ENCODE assay signal across 9 mouse cellular contexts in the genomic region with DNA sequence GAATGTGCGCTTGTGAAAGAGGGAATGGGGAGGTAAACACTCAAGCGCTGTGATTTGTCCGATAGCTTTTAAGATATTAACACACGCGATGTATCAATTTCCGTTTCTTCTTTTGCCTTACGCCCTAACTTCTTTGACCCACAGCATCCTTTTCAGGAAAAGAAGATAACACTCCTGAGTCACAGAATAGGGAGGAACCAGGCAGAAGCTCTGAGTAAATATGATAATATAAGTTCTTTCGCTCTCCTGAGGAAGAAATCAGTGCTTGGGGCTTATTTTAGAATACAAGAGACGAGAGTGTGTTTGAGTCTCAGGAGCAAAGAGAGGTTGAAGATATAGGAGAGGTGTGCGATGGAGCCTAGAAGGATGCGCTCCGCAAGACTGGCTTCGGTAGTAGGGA. TPM values are rescaled to one million over a fixed set of nuclear protein-coding genes. Genes with fewer than 3 reads are reported as not detected.
DNase-seq lines count a peak whose midpoint lies in the region; ATAC-seq lines count a peak whose summit lies in the region.
"Had no signal": no experiment of that assay in that cellular context is flagged by ENCODE, and none has a peak within 500 bp of the region (broad histone marks: within the 10 kb centered on the region; RNA-seq: fewer than 3 reads in every experiment).

No protein-coding gene starts in this region.

- no peak overlapping the region for H3K9ac ChIP-seq in liver, embryonic 11.5 days (ENCODE audit: low read depth, low read length)
- no peak overlapping the region for H3K9ac ChIP-seq in embryonic facial prominence, embryonic 13.5 days
- no peak overlapping the region for H3K9ac ChIP-seq in intestine, embryonic 15.5 days
- H3K9ac ChIP-seq in neural tube, embryonic 12.5 days: no peak overlapping the region

- H3K27me3 ChIP-seq in liver, embryonic 11.5 days (replicated peaks; ENCODE audit: control insufficient read depth, insufficient read depth, low read length): peaks cover 38% of the 10 kb centered on the region
- peaks cover 38% of the 10 kb centered on the region for H3K27me3 ChIP-seq in embryonic facial prominence, embryonic 13.5 days
- H3K27me3 ChIP-seq in intestine, embryonic 15.5 days (replicated peaks): peaks cover 4% of the 10 kb centered on the region; the same call in 1 of the 2 replicates
- peaks cover 21% of the 10 kb centered on the region; the same call in 1 of the 2 replicates for H3K27me3 ChIP-seq in neural tube, embryonic 12.5 days (replicated peaks)

- no peak overlapping the region for H3K27ac ChIP-seq in liver, embryonic 11.5 days (ENCODE audit: low read depth, low read length)
- no peak overlapping the region for H3K27ac ChIP-seq in embryonic facial prominence, embryonic 13.5 days
- H3K27ac ChIP-seq in intestine, embryonic 15.5 days: no peak overlapping the region
- no peak overlapping the region for H3K27ac ChIP-seq in neural tube, embryonic 12.5 days

- H3K4me3 ChIP-seq in liver, embryonic 11.5 days (ENCODE audit: low read depth, low read length): peak overlapping the region; percentile 51; the same call in 1 of the 2 replicates
- H3K4me3 ChIP-seq in embryonic facial prominence, embryonic 13.5 days: peak overlapping the region; percentile 48
- H3K4me3 ChIP-seq in intestine, embryonic 15.5 days (replicated peaks): peak overlapping the region; percentile 44
- peak overlapping the region; percentile 48 for H3K4me3 ChIP-seq in neural tube, embryonic 12.5 days

- peaks cover 5% of the 10 kb centered on the region; the same call in 1 of the 2 replicates for H3K4me1 ChIP-seq in liver, embryonic 11.5 days (replicated peaks; ENCODE audit: control insufficient read depth, insufficient read depth, low read length)
- H3K4me1 ChIP-seq in embryonic facial prominence, embryonic 13.5 days: peaks cover 12% of the 10 kb centered on the region
- H3K4me1 ChIP-seq in intestine, embryonic 15.5 days (replicated peaks): peaks cover 13% of the 10 kb centered on the region
- H3K4me1 ChIP-seq in neural tube, embryonic 12.5 days: peaks cover 15% of the 10 kb centered on the region

- no peaks in the 10 kb centered on the region for H3K9me3 ChIP-seq in liver, embryonic 11.5 days (ENCODE audit: control insufficient read depth, low read length)
- H3K9me3 ChIP-seq in embryonic facial prominence, embryonic 13.5 days: no peaks in the 10 kb centered on the region
- no peaks in the 10 kb centered on the region for H3K9me3 ChIP-seq in intestine, embryonic 15.5 days
- H3K9me3 ChIP-seq in neural tube, embryonic 12.5 days: no peaks in the 10 kb centered on the region

- DNase-seq in liver, embryonic 11.5 days (ENCODE audit: low spot score): no peak
- no peak for DNase-seq in liver
- no peak for DNase-seq in urinary bladder, postnatal 4 days (ENCODE audit: low spot score in 2 of 2)
- DNase-seq in cerebellum, postnatal 4 days (ENCODE audit: low spot score in 2 of 2): no peak

- H3K36me3 ChIP-seq in liver, embryonic 11.5 days (ENCODE audit: control insufficient read depth, insufficient read depth, low read length): no peaks in the 10 kb centered on the region
- H3K36me3 ChIP-seq in embryonic facial prominence, embryonic 13.5 days: no peaks in the 10 kb centered on the region
- H3K36me3 ChIP-seq in intestine, embryonic 15.5 days: no peaks in the 10 kb centered on the region
- no peaks in the 10 kb centered on the region for H3K36me3 ChIP-seq in neural tube, embryonic 12.5 days

- 16% methylated on average over 13 of the region's 13 CpGs for WGBS in liver, embryonic 11.5 days
- 13% methylated on average over 13 of the region's 13 CpGs for WGBS in embryonic facial prominence, embryonic 13.5 days
- 12% methylated on average over 13 of the region's 13 CpGs for whole genome bisulfite sequencing in intestine, embryonic 15.5 days
- 19% methylated on average over 13 of the region's 13 CpGs for WGBS in neural tube, embryonic 12.5 days

- peak overlapping the region; percentile 74 for H3K4me2 ChIP-seq in liver, embryonic 11.5 days
- peak overlapping the region; percentile 73 for H3K4me2 ChIP-seq in embryonic facial prominence, embryonic 13.5 days
- peak overlapping the region; percentile 75 for H3K4me2 ChIP-seq in intestine, embryonic 15.5 days (replicated peaks)
- peak overlapping the region; percentile 73 for H3K4me2 ChIP-seq in neural tube, embryonic 12.5 days (replicated peaks)

- ATAC-seq in liver, embryonic 11.5 days (replicated peaks; ENCODE audit: low FRiP score): no peak
- no peak for ATAC-seq in embryonic facial prominence, embryonic 13.5 days (ENCODE audit: insufficient number of reproducible peaks, insufficient read depth, low FRiP score, low TSS enrichment, low read depth)
- ATAC-seq in intestine, embryonic 15.5 days: no peak
- no peak for ATAC-seq in neural tube, embryonic 12.5 days (ENCODE audit: low FRiP score, low read depth)
- ATAC-seq in megakaryocyte-erythroid progenitor cell, adult 5-6 weeks (replicated peaks; ENCODE audit: low FRiP score, low TSS enrichment, poor library complexity, severe bottlenecking): no peak

RNA-seq across cellular contexts. Expression of a gene that starts 0.3 kb away (rescaled TPM):
- 0.10 TPM in 1 of 2 replicates, not detected in the other for polyA plus RNA-seq in liver, embryonic 11.5 days (2014; fragmentation: Nextera tagmentation; extraction: Ambion mirVana)
- polyA plus RNA-seq in embryonic facial prominence, embryonic 13.5 days (2015; fragmentation: Nextera tagmentation; extraction: Ambion mirVana): 0.44 and 1.0 TPM in 2 replicates
- 3.8 and 4.2 TPM in 2 replicates for polyA plus RNA-seq in intestine, embryonic 15.5 days (2015; fragmentation: Nextera tagmentation; extraction: Ambion mirVana)
- 16.5 and 17.0 TPM in 2 replicates for polyA plus RNA-seq in neural tube, embryonic 12.5 days (2016; fragmentation: Nextera tagmentation; extraction: Ambion mirVana)
- not detected in 2 replicates for total RNA-seq in megakaryocyte-erythroid progenitor cell, adult 5-6 weeks (2014; fragmentation: Nextera tagmentation)
- total RNA-seq in megakaryocyte-erythroid progenitor cell, adult 5-6 weeks (2017): not detected in 2 replicates
- polyA plus RNA-seq: activated CD4-positive, CD25-positive, alpha-beta regulatory T cell, adult 4 months had no signal

RNA-seq across cellular contexts. Expression of a gene that starts 37.8 kb away (rescaled TPM):
- 0.22 TPM in 1 of 2 replicates, not detected in the other for polyA plus RNA-seq in liver, embryonic 11.5 days (2014; fragmentation: Nextera tagmentation; extraction: Ambion mirVana)
- polyA plus RNA-seq in embryonic facial prominence, embryonic 13.5 days (2015; fragmentation: Nextera tagmentation; extraction: Ambion mirVana): not detected in 2 replicates
- 0.35 TPM in 1 of 2 replicates, not detected in the other for polyA plus RNA-seq in intestine, embryonic 15.5 days (2015; fragmentation: Nextera tagmentation; extraction: Ambion mirVana)
- polyA plus RNA-seq in neural tube, embryonic 12.5 days (2016; fragmentation: Nextera tagmentation; extraction: Ambion mirVana): 0.18 TPM in 1 of 2 replicates, not detected in the other
- not detected in 2 replicates for total RNA-seq in megakaryocyte-erythroid progenitor cell, adult 5-6 weeks (2014; fragmentation: Nextera tagmentation)
- not detected in 2 replicates for total RNA-seq in megakaryocyte-erythroid progenitor cell, adult 5-6 weeks (2017)
- polyA plus RNA-seq: activated CD4-positive, CD25-positive, alpha-beta regulatory T cell, adult 4 months had no signal

RNA-seq across cellular contexts. Expression of a gene that starts 38.1 kb away (rescaled TPM):
- polyA plus RNA-seq in liver, embryonic 11.5 days (2014; fragmentation: Nextera tagmentation; extraction: Ambion mirVana): 62.4 and 65.3 TPM in 2 replicates
- 65.4 and 75.2 TPM in 2 replicates for polyA plus RNA-seq in embryonic facial prominence, embryonic 13.5 days (2015; fragmentation: Nextera tagmentation; extraction: Ambion mirVana)
- polyA plus RNA-seq in intestine, embryonic 15.5 days (2015; fragmentation: Nextera tagmentation; extraction: Ambion mirVana): 108 and 120 TPM in 2 replicates
- 49.0 and 53.0 TPM in 2 replicates for polyA plus RNA-seq in neural tube, embryonic 12.5 days (2016; fragmentation: Nextera tagmentation; extraction: Ambion mirVana)
- total RNA-seq in megakaryocyte-erythroid progenitor cell, adult 5-6 weeks (2014; fragmentation: Nextera tagmentation): 16.6 and 23.9 TPM in 2 replicates
- 25.4 and 28.7 TPM in 2 replicates for total RNA-seq in megakaryocyte-erythroid progenitor cell, adult 5-6 weeks (2017)

RNA-seq across cellular contexts. Expression of a gene that starts 39.7 kb away (rescaled TPM):
- polyA plus RNA-seq in liver, embryonic 11.5 days (2014; fragmentation: Nextera tagmentation; extraction: Ambion mirVana): 13.8 and 17.2 TPM in 2 replicates
- polyA plus RNA-seq in embryonic facial prominence, embryonic 13.5 days (2015; fragmentation: Nextera tagmentation; extraction: Ambion mirVana): 36.3 and 42.5 TPM in 2 replicates
- 23.3 and 23.9 TPM in 2 replicates for polyA plus RNA-seq in intestine, embryonic 15.5 days (2015; fragmentation: Nextera tagmentation; extraction: Ambion mirVana)
- 140 and 153 TPM in 2 replicates for polyA plus RNA-seq in neural tube, embryonic 12.5 days (2016; fragmentation: Nextera tagmentation; extraction: Ambion mirVana)
- 27.1 and 39.6 TPM in 2 replicates for total RNA-seq in megakaryocyte-erythroid progenitor cell, adult 5-6 weeks (2014; fragmentation: Nextera tagmentation)
- 19.8 and 34.7 TPM in 2 replicates for total RNA-seq in megakaryocyte-erythroid progenitor cell, adult 5-6 weeks (2017)
